Mouse (Mus musculus): ENCODE data around the gene Ifngr1. TPM values are rescaled to one million over a fixed set of nuclear protein-coding genes. Genes with fewer than 3 reads are reported as not detected.

The Ifngr1 gene
- 21.6 and 38.6 TPM in 2 replicates for total RNA-seq (2014; rRNA removed; ENCODE audit: low replicate concordance)
- polyA plus RNA-seq (2015; fragmentation: Nextera tagmentation; extraction: Ambion mirVana), result 40.1 and 42.2 TPM in 2 replicates

DNA sequence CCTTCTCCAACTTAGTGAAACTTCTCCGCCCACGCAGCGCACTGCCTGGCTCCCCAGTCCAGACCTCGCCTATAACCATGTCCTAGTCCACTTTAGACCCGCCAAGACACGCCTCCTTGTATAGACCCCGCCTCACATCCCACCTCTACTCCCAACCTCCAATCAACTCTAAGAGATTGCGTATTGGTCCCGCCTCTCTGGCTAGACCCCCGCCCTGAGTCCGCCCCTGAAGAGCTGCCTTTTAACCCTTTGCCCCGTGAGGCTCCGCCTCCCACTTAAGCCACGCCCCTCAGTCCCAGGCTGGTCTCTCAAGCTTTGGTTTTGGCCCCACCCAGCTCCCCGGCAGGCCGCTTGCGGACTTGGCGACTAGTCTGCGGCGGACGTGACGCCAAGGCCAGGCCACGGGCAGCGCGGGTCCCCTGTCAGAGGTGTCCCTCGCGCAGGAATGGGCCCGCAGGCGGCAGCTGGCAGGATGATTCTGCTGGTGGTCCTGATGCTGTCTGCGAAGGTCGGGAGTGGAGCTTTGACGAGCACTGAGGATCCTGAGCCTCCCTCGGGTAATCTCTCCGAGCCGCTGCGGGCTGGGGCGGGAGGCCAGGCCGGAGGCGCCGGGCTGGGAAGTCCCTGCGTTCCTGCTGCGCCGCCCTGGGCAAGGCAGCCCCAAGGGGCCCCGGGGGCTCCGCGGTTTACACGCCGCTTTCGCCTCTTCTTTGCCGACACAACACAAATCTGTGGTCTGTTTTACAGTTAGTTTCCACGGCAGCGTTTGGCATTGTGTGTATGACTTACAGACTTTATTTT is at the start of gene Ifngr1:
Ifngr1 (plus strand) TSS at position 309 of the 801 bp plus-strand sequence.
- Histone ChIP-seq H3K4me2 (ENCODE audit: low read depth, low read length) (peak within 1 kb of the TSS; percentile 77), H3K9ac (replicated peaks; ENCODE audit: low read depth, low read length) (peak within 1 kb of the TSS; percentile 94), H3K4me3 (ENCODE audit: low read depth, low read length) (peak within 1 kb of the TSS; percentile 96), H3K9me3 (replicated peaks; ENCODE audit: control insufficient read depth, low read length) (no peaks in the 10 kb centered on the region), H3K27ac (ENCODE audit: low read depth) (peak within 1 kb of the TSS; percentile 94), H3K27me3 (ENCODE audit: control insufficient read depth, insufficient read depth, low read length) (no peaks in the 10 kb centered on the region), H3K36me3 (replicated peaks; ENCODE audit: control insufficient read depth, insufficient read depth, low read length) (peaks cover 5% of the 10 kb centered on the region; the same call in 1 of the 2 replicates), H3K4me1 (ENCODE audit: control insufficient read depth, insufficient read depth) (peaks cover 22% of the 10 kb centered on the region)
- ATAC-seq (ENCODE audit: insufficient read depth, low read depth), result peak; percentile 99
- DNase-seq (ENCODE audit: low spot score), result peak; percentile 98
- TF ChIP-seq CTCF (IDR thresholded peaks at IDR 0.05; ENCODE audit: low read depth) (no peak), EP300 (IDR thresholded peaks at IDR 0.05; ENCODE audit: low read depth) (no peak)
- WGBS, result under 1% methylated on average over 52 of the region's 52 CpGs

DNA sequence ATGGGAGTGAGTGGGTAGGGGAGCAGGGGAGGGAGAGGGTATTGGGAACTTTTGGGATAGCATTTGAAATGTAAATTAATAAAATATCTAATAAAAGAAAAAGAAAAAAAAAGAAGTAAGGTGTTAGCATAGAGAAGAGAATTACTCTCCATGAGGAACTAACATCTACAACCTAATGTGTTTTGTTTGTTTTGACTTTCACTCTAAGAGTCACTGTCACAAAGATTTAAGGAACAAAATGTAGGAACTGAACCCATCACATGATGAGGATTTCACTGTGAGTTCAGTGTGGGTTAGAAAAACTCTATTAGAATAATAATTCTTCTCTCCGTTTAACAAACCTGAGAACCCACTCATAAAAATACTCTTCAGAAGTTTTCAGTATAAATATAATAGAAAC is 44.9 kb upstream of the Ifngr1 start:
- Histone ChIP-seq H3K27me3 (ENCODE audit: control insufficient read depth, insufficient read depth, low read length) (no peaks in the 10 kb centered on the region), H3K27ac (ENCODE audit: low read depth) (no peak overlapping the region), H3K36me3 (replicated peaks; ENCODE audit: control insufficient read depth, insufficient read depth, low read length) (no peaks in the 10 kb centered on the region), H3K4me1 (ENCODE audit: control insufficient read depth, insufficient read depth) (no peaks in the 10 kb centered on the region), H3K9ac (replicated peaks; ENCODE audit: low read depth, low read length) (no peak overlapping the region), H3K4me3 (ENCODE audit: low read depth, low read length) (no peak overlapping the region), H3K4me2 (ENCODE audit: low read depth, low read length) (no peak overlapping the region), H3K9me3 (replicated peaks; ENCODE audit: control insufficient read depth, low read length) (no peaks in the 10 kb centered on the region)
- no peak for DNase-seq (ENCODE audit: low spot score)
- 84% methylated on average over 1 of the region's 1 CpGs for WGBS
- no peak for TF ChIP-seq EP300 (IDR thresholded peaks at IDR 0.05; ENCODE audit: low read depth)
- TF ChIP-seq CTCF (IDR thresholded peaks at IDR 0.05; ENCODE audit: low read depth), result no peak
- no peak for ATAC-seq (ENCODE audit: insufficient read depth, low read depth)

DNA sequence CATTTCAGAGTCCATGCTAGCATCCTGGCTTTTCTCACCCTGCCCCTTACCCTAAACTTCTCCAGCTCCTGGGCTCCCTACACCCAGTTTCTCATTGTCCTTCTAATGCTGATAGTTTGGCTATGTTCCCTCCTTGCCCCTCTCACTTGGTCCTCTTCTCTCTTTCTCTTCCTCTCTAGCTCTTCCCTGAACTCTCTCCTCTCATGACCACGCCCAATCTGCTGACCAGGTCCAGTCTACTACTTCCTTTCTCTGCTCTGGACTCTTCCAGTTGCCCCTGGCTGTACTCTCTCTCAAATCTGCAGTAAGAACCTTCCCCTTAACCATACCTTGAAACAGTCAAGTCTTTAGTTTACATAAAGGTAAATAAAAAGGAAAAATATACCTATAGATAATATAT is 43.7 kb upstream of the Ifngr1 start:
- TF ChIP-seq EP300 (IDR thresholded peaks at IDR 0.05; ENCODE audit: low read depth) (no peak), CTCF (IDR thresholded peaks at IDR 0.05; ENCODE audit: low read depth) (no peak)
- H3K9me3 ChIP-seq (replicated peaks; ENCODE audit: control insufficient read depth, low read length), result no peaks in the 10 kb centered on the region
- H3K9ac ChIP-seq (replicated peaks; ENCODE audit: low read depth, low read length), result no peak overlapping the region
- no peaks in the 10 kb centered on the region for H3K4me1 ChIP-seq (ENCODE audit: control insufficient read depth, insufficient read depth)
- no peak overlapping the region for H3K27ac ChIP-seq (ENCODE audit: low read depth)
- H3K36me3 ChIP-seq (replicated peaks; ENCODE audit: control insufficient read depth, insufficient read depth, low read length), result no peaks in the 10 kb centered on the region
- H3K4me2 ChIP-seq (ENCODE audit: low read depth, low read length), result no peak overlapping the region
- DNase-seq (ENCODE audit: low spot score), result no peak
- no peak overlapping the region for H3K4me3 ChIP-seq (ENCODE audit: low read depth, low read length)
- no peaks in the 10 kb centered on the region for H3K27me3 ChIP-seq (ENCODE audit: control insufficient read depth, insufficient read depth, low read length)
- no peak for ATAC-seq (ENCODE audit: insufficient read depth, low read depth)
- WGBS, result 67% methylated on average over 1 of the region's 1 CpGs

DNA sequence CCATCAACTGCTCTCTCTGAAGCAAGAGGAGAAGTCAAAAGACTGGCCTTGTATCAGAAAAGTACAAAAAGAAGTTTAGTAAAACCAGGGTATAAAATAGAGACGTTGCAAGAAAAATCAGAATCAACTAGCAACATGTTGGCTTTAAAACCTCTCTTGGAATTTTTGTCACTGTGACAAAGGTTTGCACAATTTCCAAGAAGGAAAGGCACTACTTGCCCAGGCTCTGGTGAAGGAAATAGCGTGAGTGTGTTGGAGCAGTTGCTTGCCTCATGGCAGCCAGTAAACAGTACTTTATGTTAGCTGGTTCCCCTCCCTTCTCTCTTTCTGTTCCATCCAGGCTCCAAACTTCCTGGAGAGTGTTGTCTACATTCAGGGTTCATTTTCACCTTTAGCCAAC is 43.3 kb upstream of the Ifngr1 start:
- no peak overlapping the region for H3K9ac ChIP-seq (replicated peaks; ENCODE audit: low read depth, low read length)
- DNase-seq (ENCODE audit: low spot score) (no peak), ATAC-seq (ENCODE audit: insufficient read depth, low read depth) (no peak)
- no peaks in the 10 kb centered on the region for H3K36me3 ChIP-seq (replicated peaks; ENCODE audit: control insufficient read depth, insufficient read depth, low read length)
- no peaks in the 10 kb centered on the region for H3K4me1 ChIP-seq (ENCODE audit: control insufficient read depth, insufficient read depth)
- no peak overlapping the region for H3K27ac ChIP-seq (ENCODE audit: low read depth)
- no peak overlapping the region for H3K4me3 ChIP-seq (ENCODE audit: low read depth, low read length)
- no peak for TF ChIP-seq EP300 (IDR thresholded peaks at IDR 0.05; ENCODE audit: low read depth)
- no peak for TF ChIP-seq CTCF (IDR thresholded peaks at IDR 0.05; ENCODE audit: low read depth)
- H3K27me3 ChIP-seq (ENCODE audit: control insufficient read depth, insufficient read depth, low read length), result no peaks in the 10 kb centered on the region
- H3K9me3 ChIP-seq (replicated peaks; ENCODE audit: control insufficient read depth, low read length), result no peaks in the 10 kb centered on the region
- no peak overlapping the region for H3K4me2 ChIP-seq (ENCODE audit: low read depth, low read length)
- WGBS, result 69% methylated on average over 2 of the region's 2 CpGs

DNA sequence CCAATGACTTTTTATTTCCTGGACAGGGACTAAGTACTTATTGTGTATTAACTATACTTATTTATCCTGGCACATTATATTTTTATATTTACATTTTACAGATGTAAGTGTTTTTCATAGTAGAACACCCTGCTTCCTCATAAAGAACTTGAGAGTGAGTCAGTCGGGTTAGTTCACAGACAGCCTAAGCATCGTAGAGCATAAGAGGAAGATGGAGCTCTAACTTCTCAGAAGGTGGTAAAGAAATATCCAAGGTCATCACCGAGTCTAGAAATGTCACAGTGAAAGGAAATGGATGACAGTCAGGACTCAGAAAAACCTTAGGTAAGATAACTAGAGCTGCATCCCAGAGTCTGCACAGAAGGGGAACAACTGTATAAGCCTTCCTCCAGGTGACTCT is 40.2 kb upstream of the Ifngr1 start:
- 88% methylated on average over 3 of the region's 3 CpGs for WGBS
- ATAC-seq (ENCODE audit: insufficient read depth, low read depth), result no peak
- Histone ChIP-seq H3K27me3 (ENCODE audit: control insufficient read depth, insufficient read depth, low read length) (no peaks in the 10 kb centered on the region), H3K4me2 (ENCODE audit: low read depth, low read length) (no peak overlapping the region), H3K9ac (replicated peaks; ENCODE audit: low read depth, low read length) (no peak overlapping the region), H3K4me1 (ENCODE audit: control insufficient read depth, insufficient read depth) (no peaks in the 10 kb centered on the region), H3K4me3 (ENCODE audit: low read depth, low read length) (no peak overlapping the region), H3K36me3 (replicated peaks; ENCODE audit: control insufficient read depth, insufficient read depth, low read length) (no peaks in the 10 kb centered on the region), H3K27ac (ENCODE audit: low read depth) (no peak overlapping the region), H3K9me3 (replicated peaks; ENCODE audit: control insufficient read depth, low read length) (no peaks in the 10 kb centered on the region)
- TF ChIP-seq EP300 (IDR thresholded peaks at IDR 0.05; ENCODE audit: low read depth) (no peak), CTCF (IDR thresholded peaks at IDR 0.05; ENCODE audit: low read depth) (no peak)
- DNase-seq (ENCODE audit: low spot score), result no peak

Data from heart, postnatal 0 days (tissue).